Mouse (Mus musculus): ENCODE measurements at regions not wholly inside any gene's neighbourhood (a gene's known extent, or its start where the extent isn't known, plus 50 kb on each side); places are given as distances from the start of the nearest gene placed in this dataset.

GRCm38 (mm10) chr17:48858891-48859290, 73.3 kb upstream of the Lrfn2 start:
- no peak for ATAC-seq (replicated peaks; ENCODE audit: low FRiP score, poor library complexity, severe bottlenecking)

DNA sequence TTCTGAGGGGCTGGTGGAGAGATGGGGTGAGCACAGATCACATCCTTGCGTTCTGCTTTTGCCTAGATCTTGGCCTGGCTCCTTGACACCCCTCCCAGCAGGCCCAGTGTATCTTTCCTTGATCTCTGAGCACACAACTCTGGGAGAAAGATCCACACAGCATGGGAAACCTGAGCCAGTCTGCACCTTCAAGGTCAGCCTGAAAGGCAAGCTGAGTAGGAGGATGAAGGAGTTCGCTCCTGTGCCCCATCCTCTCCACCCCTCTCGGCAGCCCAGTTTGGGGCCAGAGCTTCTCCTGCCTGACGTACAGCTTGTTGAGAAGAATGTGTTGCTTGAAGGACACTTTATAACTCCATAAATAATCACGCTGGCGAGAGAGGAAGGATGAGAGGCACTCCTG, 61.7 kb upstream of the Lrfn2 start:
- no peak for ATAC-seq (replicated peaks; ENCODE audit: low FRiP score, poor library complexity, severe bottlenecking)

GRCm38 (mm10) chr17:48877505-48877904, 54.7 kb upstream of the Lrfn2 start:
- no peak for ATAC-seq (replicated peaks; ENCODE audit: low FRiP score, poor library complexity, severe bottlenecking)

DNA sequence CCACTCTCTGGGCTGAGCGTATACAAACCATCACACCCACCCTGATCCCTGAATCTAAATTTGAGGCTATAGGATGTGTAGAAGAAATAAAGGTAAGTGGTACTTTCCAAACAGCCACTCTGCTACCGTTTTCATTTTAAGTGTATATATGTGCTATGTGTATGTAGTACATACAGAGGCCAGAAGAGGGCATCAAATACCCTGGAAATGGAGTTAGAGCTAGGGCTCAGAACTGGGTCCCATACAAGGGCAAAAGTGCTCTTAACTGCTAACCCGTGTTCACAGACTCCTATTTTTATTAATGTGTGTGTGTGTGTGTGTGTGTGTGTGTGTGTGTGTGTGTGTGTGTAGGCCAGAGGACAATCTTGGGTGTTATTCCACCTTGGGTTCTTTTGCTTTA, 51.6 kb upstream of the Lrfn2 start:
- no peak for ATAC-seq (replicated peaks; ENCODE audit: low FRiP score, poor library complexity, severe bottlenecking)

- ATAC-seq (replicated peaks; ENCODE audit: low FRiP score, poor library complexity, severe bottlenecking): no peak
These were observed 50.2 kb upstream of the Lrfn2 start for GRCm38 (mm10) chr17:48881946-48882345.
